Mouse (Mus musculus): ENCODE measurements around the gene Fam183b.
"Not testable (repeated sequence)": the region's sequence is repeated elsewhere in the genome, so short reads cannot be mapped to it uniquely, and the experiment has no call there.

Fam183b gene

DNA sequence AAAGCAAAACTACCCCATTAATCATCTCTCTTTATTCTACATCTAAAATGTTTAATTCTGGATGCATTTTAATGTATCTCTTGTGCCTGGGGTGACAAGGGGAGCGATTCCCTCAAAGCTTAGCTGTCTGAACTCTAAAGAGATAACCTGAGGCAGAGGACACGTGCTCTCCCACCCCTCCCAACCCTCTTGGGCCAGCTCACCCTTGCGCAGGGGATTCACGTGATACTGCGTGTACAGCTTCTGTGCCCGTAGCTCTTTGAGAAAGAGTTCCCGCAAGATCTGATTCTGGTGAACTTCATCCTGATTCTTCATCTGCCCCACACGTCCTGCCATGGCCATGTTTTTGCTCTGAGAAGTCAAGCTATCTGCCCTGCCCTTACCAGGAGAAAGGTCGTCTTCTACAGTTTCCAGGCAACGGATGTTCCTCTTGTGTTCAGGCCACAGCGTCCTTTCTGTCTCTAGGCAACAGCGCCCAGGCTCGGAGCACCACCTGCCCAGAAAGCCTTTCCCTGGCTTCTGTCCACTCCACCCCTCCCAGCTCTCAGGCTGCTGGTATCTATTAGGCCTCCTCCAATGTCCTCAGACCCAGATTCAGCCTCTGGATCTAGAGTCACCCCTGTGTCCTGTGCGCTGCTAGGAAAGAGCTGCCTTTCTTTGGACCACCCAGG lies at the start of gene Fam183b:
Gene Fam183b (minus strand): TSS at position 403 of the 671 bp plus-strand sequence.
- no peak for DNase-seq (ENCODE audit: low spot score)

GRCm38 (mm10) chr11:58849731-58850130 lies 48.0 kb upstream of the Fam183b start:
- DNase-seq (ENCODE audit: low spot score), result no peak

- no peak for DNase-seq (ENCODE audit: low spot score)
These were observed 45.9 kb upstream of the Fam183b start for GRCm38 (mm10) chr11:58847636-58848035.

GRCm38 (mm10) chr11:58846919-58847461 lies 45.2 kb upstream of the Fam183b start, which contains the start of gene Gm12258:
Gene Gm12258 (plus strand): TSS chr11:58847158.
- peak; percentile 84 for DNase-seq (ENCODE audit: low spot score)

- DNase-seq (ENCODE audit: low spot score), result not testable (repeated sequence)
These were observed 37.2 kb upstream of the Fam183b start, which contains the start of gene Olfr311 for GRCm38 (mm10) chr11:58838951-58839350. Gene Olfr311 (plus strand): TSS chr11:58839251.

- not testable (repeated sequence) for DNase-seq (ENCODE audit: low spot score)
These were observed 30.8 kb upstream of the Fam183b start for GRCm38 (mm10) chr11:58832541-58832940.

GRCm38 (mm10) chr11:58829764-58830163 lies 28.0 kb upstream of the Fam183b start:
- no peak for DNase-seq (ENCODE audit: low spot score)

DNA sequence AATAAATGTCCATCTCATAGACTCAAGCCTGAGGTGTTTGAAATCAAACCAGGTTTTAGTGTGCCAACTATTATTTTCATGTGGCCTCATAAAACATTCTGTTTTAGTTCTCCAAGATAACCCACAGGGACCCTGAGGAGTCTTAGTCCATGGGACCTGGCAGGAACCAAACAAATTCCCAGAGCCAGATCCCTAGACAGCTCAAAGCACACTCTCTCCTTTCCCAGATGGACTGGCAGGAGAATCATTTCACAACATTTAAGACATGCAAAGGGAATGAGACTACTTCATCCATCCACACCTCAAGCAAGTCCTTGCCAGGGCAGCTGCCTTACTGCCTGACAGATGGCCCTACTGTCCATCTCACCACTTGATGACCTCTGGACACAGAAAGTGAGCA lies 27.2 kb upstream of the Fam183b start, which contains the start of gene Olfr312:
Gene Olfr312 (plus strand): TSS at position 301 of the 400 bp plus-strand sequence.
- not testable (repeated sequence) for DNase-seq (ENCODE audit: low spot score)

DNA sequence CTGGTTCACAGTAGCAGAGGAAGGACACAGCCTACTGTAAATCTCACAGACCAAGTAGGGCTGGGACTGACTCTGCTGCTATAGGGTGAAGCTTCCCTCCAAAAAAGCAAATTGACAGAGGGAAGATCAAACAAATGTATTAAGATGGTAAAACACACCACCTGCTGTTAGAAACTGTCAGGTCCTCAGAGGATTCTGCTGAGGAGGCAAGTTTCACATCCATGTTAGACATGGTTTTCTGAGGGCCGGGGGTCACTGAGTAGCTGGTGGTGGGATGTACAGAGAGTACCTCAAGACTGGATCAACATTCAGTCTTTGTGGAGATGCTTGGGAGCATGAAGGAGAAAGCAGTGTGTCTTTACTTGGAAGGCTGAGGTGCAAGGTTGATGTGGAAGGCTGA lies 13.9 kb upstream of the Fam183b start:
- DNase-seq (ENCODE audit: low spot score), result no peak

- DNase-seq (ENCODE audit: low spot score), result not testable (repeated sequence)
These were observed 12.9 kb upstream of the Fam183b start, which contains the start of gene Olfr313 for GRCm38 (mm10) chr11:58814700-58815099. Gene Olfr313 (plus strand): TSS chr11:58815000.

GRCm38 (mm10) chr11:58812001-58812400 lies 10.2 kb upstream of the Fam183b start:
- peak; percentile 9 for DNase-seq (ENCODE audit: low spot score)

DNA sequence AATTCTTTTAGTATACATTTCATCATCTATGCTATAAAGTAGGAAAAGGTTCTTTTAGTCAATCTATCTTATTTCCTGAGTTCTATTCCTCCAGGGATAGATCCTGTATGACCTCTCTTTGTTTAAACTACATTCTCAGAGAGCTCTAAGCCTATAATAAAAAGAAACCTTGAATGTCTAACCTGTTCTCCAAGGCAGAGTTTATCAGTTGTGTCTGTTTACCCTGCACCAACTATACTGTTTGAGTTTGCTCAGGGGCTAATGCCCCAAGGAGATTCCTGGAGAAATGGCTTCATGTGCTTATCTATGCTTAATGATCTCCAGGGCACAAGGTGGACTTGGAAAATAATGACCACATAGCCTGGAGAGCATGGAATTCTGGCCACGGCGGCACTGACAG lies 2.6 kb upstream of the Fam183b start:
- DNase-seq (ENCODE audit: low spot score), result no peak

DNA sequence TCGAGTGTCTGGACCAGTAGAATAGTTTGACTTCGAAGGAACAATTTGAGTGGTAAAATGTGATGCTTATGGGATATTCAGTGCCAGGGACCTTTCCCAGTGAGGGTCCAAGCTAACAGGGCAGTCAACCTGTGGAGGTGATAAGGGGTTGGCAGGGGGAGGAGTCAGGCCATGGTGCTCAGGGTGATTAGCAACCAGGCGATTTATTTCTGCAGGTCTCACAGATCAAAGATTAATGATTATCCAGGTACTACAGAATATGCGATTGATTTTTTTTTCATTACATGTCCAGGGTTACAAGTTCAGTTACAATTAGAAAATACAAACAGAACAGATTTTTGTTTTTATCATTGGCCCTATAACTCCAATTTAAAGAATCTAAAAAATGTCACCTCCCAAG lies 2.1 kb upstream of the Fam183b start:
- no peak for DNase-seq (ENCODE audit: low spot score)

- no peak for DNase-seq (ENCODE audit: low spot score)
These were observed 2.0 kb downstream of the Fam183b start for GRCm38 (mm10) chr11:58799747-58800146.

GRCm38 (mm10) chr11:58796850-58797249 lies 4.9 kb downstream of the Fam183b start:
- DNase-seq (ENCODE audit: low spot score), result no peak

DNA sequence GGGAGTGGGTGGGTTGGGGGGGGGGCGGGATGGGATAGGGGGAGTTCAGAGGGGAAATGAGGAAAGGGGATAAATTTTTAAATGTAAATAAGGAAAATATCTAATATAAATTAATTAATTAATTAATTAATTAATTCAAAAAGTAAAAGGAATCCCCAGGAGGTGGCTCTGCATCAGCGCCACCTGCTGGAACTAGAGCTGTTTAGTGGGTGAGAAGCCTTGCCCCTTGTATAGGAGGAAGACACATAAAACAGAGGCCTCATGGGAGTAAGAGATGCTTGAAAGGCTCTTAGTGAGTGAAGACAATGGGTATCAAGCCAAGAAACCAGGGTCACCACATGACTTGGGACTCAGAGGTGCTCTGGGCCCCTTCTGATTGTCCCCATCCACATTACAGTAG lies 5.9 kb downstream of the Fam183b start:
- DNase-seq (ENCODE audit: low spot score), result no peak

DNA sequence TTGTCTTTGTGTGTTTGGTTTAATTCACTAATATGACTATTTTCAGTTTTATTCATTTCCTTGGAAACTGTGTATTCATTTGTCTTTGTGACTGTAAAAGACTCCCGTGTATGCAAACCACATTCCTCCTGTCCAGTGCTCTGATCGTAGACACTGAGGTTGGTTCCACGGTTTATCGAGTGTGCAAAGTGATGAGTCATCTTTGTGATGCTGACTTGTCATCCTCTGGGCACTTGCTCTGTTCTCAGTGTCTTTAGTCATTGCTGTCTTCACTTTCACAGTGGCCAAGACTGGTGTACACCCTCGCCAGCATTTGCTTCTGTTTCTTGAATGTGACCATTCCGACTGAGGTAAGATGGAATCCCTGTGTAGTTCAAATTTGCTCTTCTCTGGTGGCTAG lies 11.1 kb downstream of the Fam183b start:
- no peak for DNase-seq (ENCODE audit: low spot score)

- no peak for DNase-seq (ENCODE audit: low spot score)
These were observed 11.7 kb downstream of the Fam183b start for GRCm38 (mm10) chr11:58790053-58790452.

DNA sequence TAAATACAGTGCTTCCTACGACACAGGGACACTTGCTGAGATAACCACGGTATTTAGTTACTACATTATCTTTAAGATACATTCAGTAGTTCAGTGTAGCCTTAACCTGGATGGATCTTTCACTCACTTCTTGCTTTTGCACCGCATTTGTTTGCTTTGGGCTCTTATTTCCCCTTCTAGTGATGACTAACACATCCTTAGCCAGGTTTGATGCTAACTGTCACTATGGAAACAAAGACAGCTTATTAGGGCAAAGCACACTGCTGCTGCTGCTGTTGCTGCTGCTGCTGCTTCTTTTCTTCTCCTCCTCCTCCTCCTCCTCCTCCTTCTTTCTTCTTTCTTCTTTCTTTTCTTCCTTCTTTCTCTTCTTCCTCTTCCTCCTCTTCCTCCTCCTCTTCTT lies 12.2 kb downstream of the Fam183b start:
- DNase-seq (ENCODE audit: low spot score), result no peak

- DNase-seq (ENCODE audit: low spot score), result no peak
These were observed 13.4 kb downstream of the Fam183b start for GRCm38 (mm10) chr11:58788346-58788745.

GRCm38 (mm10) chr11:58787651-58788050 lies 14.1 kb downstream of the Fam183b start:
- DNase-seq (ENCODE audit: low spot score), result no peak

GRCm38 (mm10) chr11:58784182-58784581 lies 17.6 kb downstream of the Fam183b start:
- no peak for DNase-seq (ENCODE audit: low spot score)

DNA sequence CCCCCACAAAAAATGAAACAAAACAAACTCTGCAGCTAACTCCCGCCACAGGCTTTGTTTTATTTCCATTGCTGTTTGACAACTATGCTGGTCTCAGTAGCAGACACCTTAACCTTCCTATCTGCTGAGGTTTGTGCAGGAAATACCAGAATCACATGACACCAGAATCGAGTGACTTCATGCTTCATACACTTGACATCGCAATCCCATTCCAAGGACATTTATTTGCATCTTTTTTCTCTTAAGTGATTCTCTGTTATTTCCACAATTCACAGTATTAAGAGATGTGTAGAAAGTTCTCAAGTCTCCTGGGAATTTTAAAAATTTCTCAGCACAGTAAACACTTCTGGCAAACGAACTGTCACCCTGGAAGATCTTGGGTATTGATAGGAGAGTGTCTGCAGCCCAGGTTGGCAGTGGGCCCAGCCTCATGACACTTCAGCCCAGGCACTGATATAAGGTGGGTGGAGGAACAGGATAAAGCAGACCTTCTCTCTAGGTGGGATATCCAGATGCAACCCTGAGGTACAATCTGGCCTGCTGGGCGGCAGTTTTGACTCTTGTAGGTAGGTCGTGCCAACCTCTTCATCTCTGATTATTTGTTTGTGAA lies 19.2 kb downstream of the Fam183b start, which contains the start of gene Olfr314:
Gene Olfr314 (plus strand): TSS at position 473 of the 610 bp plus-strand sequence.
- DNase-seq (ENCODE audit: low spot score), result no peak
